Mouse (Mus musculus) liver, postnatal 0 days (tissue): ENCODE data around the gene Gm6034.

ENCODE experiments used
- CTCF ChIP-seq: sonication (generic); IDR thresholded peaks from 2 replicates; pipeline ENCODE4 v1.5.1; 2016; ENCODE audit warnings: antibody characterized with exemption, low read depth
- EP300 ChIP-seq: IDR thresholded peaks from 2 replicates; pipeline ENCODE4 v1.6.1; 2016; ENCODE audit warnings: antibody characterized with exemption, low read depth, mild to moderate bottlenecking

DNA sequence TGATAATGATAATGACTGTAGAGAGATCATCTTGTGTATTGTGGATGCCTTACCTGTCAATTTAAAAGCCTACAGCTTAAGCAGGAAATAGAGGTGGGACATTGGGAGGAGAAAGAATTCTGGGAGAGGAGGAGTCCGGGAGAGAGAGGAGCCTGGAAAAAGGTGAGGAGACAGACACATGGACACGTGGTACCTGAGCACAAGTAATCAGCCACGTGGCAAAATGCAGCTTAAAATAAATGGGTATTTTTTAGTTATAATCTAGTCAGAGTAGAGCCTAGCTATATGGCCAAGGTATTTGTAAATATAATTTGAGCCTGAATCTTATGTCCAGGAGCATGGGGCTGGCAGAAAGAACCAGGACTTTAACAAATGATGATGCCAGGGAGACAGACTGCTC, 23.2 kb upstream of the Gm6034 start:
- no peak for TF ChIP-seq CTCF
- TF ChIP-seq EP300 = no peak
